Mouse (Mus musculus) hindbrain, embryonic 11.5 days (tissue): ENCODE measurements at regions not wholly inside any gene's neighbourhood (a gene's known extent, or its start where the extent isn't known, plus 50 kb on each side); places are given as distances from the start of the nearest gene placed in this dataset.

ENCODE experiments used
- ATAC-seq: fragments of 200-750 bp; cut with Nextera tagmentation; 2 replicates; pipeline ENCODE4 v1.8.0; 2017; ENCODE audit warnings: mild to moderate bottlenecking, moderate TSS enrichment, moderate library complexity; ENCODE audit not compliant: low FRiP score
- DNase-seq: peaks from one replicate; pipeline ENCODE4 v3.0.0-alpha.2; 2015; ENCODE audit warnings: low spot score
- H3K27ac ChIP-seq: fragments of 300-500 bp; sonication (generic); 2 replicates; pipeline ENCODE4 v1.5.1; 2014; ENCODE audit warnings: mild to moderate bottlenecking, low read depth, low read length
- H3K27me3 ChIP-seq: fragments of 300-500 bp; sonication (generic); 2 replicates; pipeline ENCODE4 v1.6.1; 2014; ENCODE audit warnings: mild to moderate bottlenecking, low read length, moderate library complexity, mixed read lengths; ENCODE audit not compliant: control insufficient read depth, insufficient read depth
- H3K36me3 ChIP-seq: fragments of 300-500 bp; sonication (generic); 2 replicates; pipeline ENCODE4 v1.6.1; 2014; ENCODE audit warnings: mild to moderate bottlenecking, low read length, moderate library complexity, mixed read lengths; ENCODE audit not compliant: control insufficient read depth, insufficient read depth
- H3K4me1 ChIP-seq: fragments of 300-500 bp; sonication (generic); replicated peaks from 2 replicates; pipeline ENCODE4 v1.6.1; 2014; ENCODE audit warnings: low read length, mixed read lengths; ENCODE audit not compliant: control insufficient read depth, insufficient read depth
- H3K4me2 ChIP-seq: fragments of 300-500 bp; sonication (generic); replicated peaks from 2 replicates; pipeline ENCODE4 v1.6.1; 2014; ENCODE audit warnings: mild to moderate bottlenecking, low read depth, low read length
- H3K4me3 ChIP-seq: fragments of 300-500 bp; sonication (generic); 2 replicates; pipeline ENCODE4 v1.5.1; 2014; ENCODE audit warnings: low read depth, low read length
- H3K9ac ChIP-seq: fragments of 300-500 bp; sonication (generic); 2 replicates; pipeline ENCODE4 v1.6.1; 2014; ENCODE audit warnings: low read depth, low read length
- H3K9me3 ChIP-seq: fragments of 300-500 bp; sonication (generic); 2 replicates; pipeline ENCODE4 v1.6.1; 2016; ENCODE audit warnings: low read length; ENCODE audit not compliant: control insufficient read depth
- WGBS: fragments of 180-500 bp; shearing (Covaris S2); extraction: QIAGEN DNeasy Blood & Tissue Kit; methylation state at CpG from one replicate; pipeline ENCODE4 v1.1.7; 2014; 5-methylcytosine and 5-hydroxymethylcytosine counted together

GRCm38 (mm10) chr5:119427511-119428019 lies 242.9 kb upstream of the Tbx3 start:
- no peaks in the 10 kb centered on the region for H3K9me3 ChIP-seq
- H3K9ac ChIP-seq = no peak overlapping the region
- ATAC-seq (no peak), DNase-seq (no peak)
- no peak overlapping the region for H3K27ac ChIP-seq
- H3K4me1 ChIP-seq = no peaks in the 10 kb centered on the region
- H3K4me3 ChIP-seq = no peak overlapping the region
- 88% methylated on average over 12 of the region's 12 CpGs for WGBS
- H3K36me3 ChIP-seq = no peaks in the 10 kb centered on the region
- H3K4me2 ChIP-seq = no peak overlapping the region
- H3K27me3 ChIP-seq = no peaks in the 10 kb centered on the region

- H3K4me2 ChIP-seq = no peak overlapping the region
- no peaks in the 10 kb centered on the region for H3K4me1 ChIP-seq
- H3K9ac ChIP-seq = no peak overlapping the region
- H3K27me3 ChIP-seq = no peaks in the 10 kb centered on the region
- H3K27ac ChIP-seq = no peak overlapping the region
- ATAC-seq = no peak
- H3K36me3 ChIP-seq = no peaks in the 10 kb centered on the region
- no peak for DNase-seq
- H3K4me3 ChIP-seq = no peak overlapping the region
- no peaks in the 10 kb centered on the region for H3K9me3 ChIP-seq
- 85% methylated on average over 9 of the region's 9 CpGs for WGBS
These were observed 239.2 kb upstream of the Tbx3 start for GRCm38 (mm10) chr5:119431271-119431756.

GRCm38 (mm10) chr5:119434572-119434971 lies 235.9 kb upstream of the Tbx3 start:
- 56% methylated on average over 7 of the region's 7 CpGs for WGBS
- ATAC-seq = no peak

GRCm38 (mm10) chr5:119448494-119448893 lies 222.0 kb upstream of the Tbx3 start:
- DNase-seq = no peak
- H3K27ac ChIP-seq = no peak overlapping the region
- no peak overlapping the region for H3K4me3 ChIP-seq
- H3K9ac ChIP-seq = no peak overlapping the region
- H3K27me3 ChIP-seq = no peaks in the 10 kb centered on the region
- WGBS = 85% methylated on average over 4 of the region's 4 CpGs
- no peaks in the 10 kb centered on the region for H3K36me3 ChIP-seq
- no peak overlapping the region for H3K4me2 ChIP-seq
- no peaks in the 10 kb centered on the region for H3K4me1 ChIP-seq
- ATAC-seq = no peak
- no peaks in the 10 kb centered on the region for H3K9me3 ChIP-seq

More at GRCm38 (mm10) chr5:119434572-119434971, 235.9 kb upstream of the Tbx3 start:
- no peak overlapping the region for H3K4me3 ChIP-seq
- H3K4me1 ChIP-seq = no peaks in the 10 kb centered on the region
- H3K9me3 ChIP-seq = no peaks in the 10 kb centered on the region
- H3K27ac ChIP-seq = no peak overlapping the region
- no peaks in the 10 kb centered on the region for H3K27me3 ChIP-seq
- H3K9ac ChIP-seq = no peak overlapping the region
- no peak overlapping the region for H3K4me2 ChIP-seq
- DNase-seq = no peak
- H3K36me3 ChIP-seq = no peaks in the 10 kb centered on the region

GRCm38 (mm10) chr5:119449166-119449565 lies 221.3 kb upstream of the Tbx3 start:
- Histone ChIP-seq H3K9ac (no peak overlapping the region), H3K27ac (no peak overlapping the region), H3K4me2 (no peak overlapping the region), H3K36me3 (no peaks in the 10 kb centered on the region), H3K9me3 (no peaks in the 10 kb centered on the region), H3K4me3 (no peak overlapping the region), H3K4me1 (no peaks in the 10 kb centered on the region), H3K27me3 (no peaks in the 10 kb centered on the region)
- ATAC-seq (no peak), DNase-seq (no peak)
- 74% methylated on average over 7 of the region's 7 CpGs for WGBS

- ATAC-seq (no peak), DNase-seq (no peak)
- WGBS = 80% methylated on average over 3 of the region's 3 CpGs
- H3K36me3 ChIP-seq = no peaks in the 10 kb centered on the region
- no peaks in the 10 kb centered on the region for H3K4me1 ChIP-seq
- no peaks in the 10 kb centered on the region; the same call in 1 of the 2 replicates for H3K27me3 ChIP-seq
- no peak overlapping the region for H3K4me3 ChIP-seq
- no peaks in the 10 kb centered on the region for H3K9me3 ChIP-seq
- no peak overlapping the region for H3K9ac ChIP-seq
- no peak overlapping the region for H3K27ac ChIP-seq
- H3K4me2 ChIP-seq = no peak overlapping the region
These were observed 210.7 kb upstream of the Tbx3 start for GRCm38 (mm10) chr5:119459751-119460150.

GRCm38 (mm10) chr5:119462659-119463530 lies 207.6 kb upstream of the Tbx3 start:
- no peaks in the 10 kb centered on the region; the same call in 1 of the 2 replicates for H3K27me3 ChIP-seq
- peak; percentile 26 for DNase-seq
- 43% methylated on average over 14 of the region's 14 CpGs for WGBS
- H3K27ac ChIP-seq = no peak overlapping the region
- H3K4me3 ChIP-seq = no peak overlapping the region
- H3K9me3 ChIP-seq = no peaks in the 10 kb centered on the region
- H3K4me1 ChIP-seq = no peaks in the 10 kb centered on the region
- ATAC-seq = no peak
- no peaks in the 10 kb centered on the region for H3K36me3 ChIP-seq
- no peak overlapping the region for H3K9ac ChIP-seq
- H3K4me2 ChIP-seq = no peak overlapping the region

GRCm38 (mm10) chr5:119464553-119464952 lies 205.9 kb upstream of the Tbx3 start:
- ATAC-seq (no peak), DNase-seq (no peak)
- Histone ChIP-seq H3K4me3 (no peak overlapping the region), H3K4me2 (no peak overlapping the region), H3K36me3 (no peaks in the 10 kb centered on the region), H3K4me1 (no peaks in the 10 kb centered on the region), H3K9me3 (no peaks in the 10 kb centered on the region), H3K9ac (no peak overlapping the region), H3K27me3 (no peaks in the 10 kb centered on the region; the same call in 1 of the 2 replicates), H3K27ac (no peak overlapping the region)
- WGBS = 83% methylated on average over 4 of the region's 4 CpGs
